Mouse (Mus musculus) kidney, adult 10 weeks (tissue): Measurements from ENCODE around the gene Pla2g1b. TPM values are rescaled to one million over a fixed set of nuclear protein-coding genes. Genes with fewer than 3 reads are reported as not detected.

ENCODE experiments used
- polyA plus RNA-seq: library from polyadenylated mRNA; stranded (reverse); fragments of 350-450 nt; fragmentation: Illumina TruSeq; extraction: RNeasy Lipid Tissue Mini Kit (QIAGEN cat#74804); gene quantifications from one replicate; pipeline ENCODE4 v1.2.3, GENCODE M21; 2014; ENCODE audit warnings: low read depth, low replicate concordance

Gene Pla2g1b
- not detected for polyA plus RNA-seq

GRCm38 (mm10) chr5:115465642-115466420, at the start of gene Pla2g1b:
Gene Pla2g1b, plus strand, starts transcription at chr5:115466262.

GRCm38 (mm10) chr5:115429359-115430186, 36.5 kb upstream of the Pla2g1b start, which contains the start of gene Msi1:
Gene Msi1, plus strand, starts transcription at chr5:115429599.

GRCm38 (mm10) chr5:115483947-115484920, 18.2 kb downstream of the Pla2g1b start, which contains the start of gene Sirt4:
Gene Sirt4, minus strand, starts transcription at chr5:115484725.

GRCm38 (mm10) chr5:115506454-115507201, 40.6 kb downstream of the Pla2g1b start, which contains the start of gene Pxn:
Gene Pxn, plus strand, starts transcription at chr5:115506676.

Other genes starting within 250 kb of the Pla2g1b start
- 16.9 TPM for gene Pop5, start 230.4 kb upstream of the Pla2g1b start, polyA plus RNA-seq
- 22.2 TPM for gene Rnf10, start 193.4 kb upstream of the Pla2g1b start, polyA plus RNA-seq
- gene Coq5, start 186.6 kb upstream of the Pla2g1b start, polyA plus RNA-seq, result 13.8 TPM
- 435 TPM for gene Dynll1, start 165.3 kb upstream of the Pla2g1b start, polyA plus RNA-seq
- 34.4 TPM for gene Srsf9, start 139.1 kb upstream of the Pla2g1b start, polyA plus RNA-seq
- 52.5 TPM for gene Gatc, start 125.1 kb upstream of the Pla2g1b start, polyA plus RNA-seq
- gene Triap1, start 125.0 kb upstream of the Pla2g1b start, polyA plus RNA-seq, result 10.1 TPM
- gene Cox6a1, start 117.3 kb upstream of the Pla2g1b start, polyA plus RNA-seq, result 120 TPM
- not detected for gene Msi1, start 36.7 kb upstream of the Pla2g1b start, polyA plus RNA-seq
- gene Sirt4, start 18.5 kb downstream of the Pla2g1b start, polyA plus RNA-seq, result 8.0 TPM
- 7.6 TPM for gene Pxn, start 40.4 kb downstream of the Pla2g1b start, polyA plus RNA-seq
- 26.8 TPM for gene Rplp0, start 93.2 kb downstream of the Pla2g1b start, polyA plus RNA-seq
- 1.7 TPM for gene Gcn1l1, start 99.0 kb downstream of the Pla2g1b start, polyA plus RNA-seq
- 13.2 TPM for gene Rab35, start 165.6 kb downstream of the Pla2g1b start, polyA plus RNA-seq